Mouse (Mus musculus): ENCODE measurements at regions not wholly inside any gene's neighbourhood (a gene's known extent, or its start where the extent isn't known, plus 50 kb on each side); places are given as distances from the start of the nearest gene placed in this dataset.
"Not testable (repeated sequence)": the region's sequence is repeated elsewhere in the genome, so short reads cannot be mapped to it uniquely, and the experiment has no call there.

GRCm38 (mm10) chr3:149074658-149075487, 84.5 kb upstream of the Adgrl2 start:
- no peak for DNase-seq (ENCODE audit: low spot score in 2 of 2)

- no peak for DNase-seq (ENCODE audit: low spot score in 2 of 2)
Observed at GRCm38 (mm10) chr3:149070201-149070600, 79.8 kb upstream of the Adgrl2 start.

- no peak for DNase-seq (ENCODE audit: low spot score in 2 of 2)
Observed at GRCm38 (mm10) chr3:149069436-149069835, 79.1 kb upstream of the Adgrl2 start.

GRCm38 (mm10) chr3:149068821-149069220, 78.5 kb upstream of the Adgrl2 start:
- DNase-seq (ENCODE audit: low spot score in 2 of 2): no peak

- no peak for DNase-seq (ENCODE audit: low spot score in 2 of 2)
Observed at GRCm38 (mm10) chr3:149067758-149068157, 77.4 kb upstream of the Adgrl2 start.

GRCm38 (mm10) chr3:149055077-149055476, 64.7 kb upstream of the Adgrl2 start:
- no peak for DNase-seq (ENCODE audit: low spot score in 2 of 2)

- DNase-seq (ENCODE audit: low spot score in 2 of 2): not testable (repeated sequence)
Observed at GRCm38 (mm10) chr3:149052295-149052902, 62.0 kb upstream of the Adgrl2 start.

- no peak for DNase-seq (ENCODE audit: low spot score in 2 of 2)
Observed at GRCm38 (mm10) chr3:149045343-149045742, 55.0 kb upstream of the Adgrl2 start.

GRCm38 (mm10) chr3:149043901-149044300, 53.5 kb upstream of the Adgrl2 start:
- no peak for DNase-seq (ENCODE audit: low spot score in 2 of 2)

GRCm38 (mm10) chr3:149042527-149042926, 52.2 kb upstream of the Adgrl2 start:
- DNase-seq (ENCODE audit: low spot score in 2 of 2): no peak

- DNase-seq (ENCODE audit: low spot score in 2 of 2): no peak
Observed at GRCm38 (mm10) chr3:149041188-149041587, 50.8 kb upstream of the Adgrl2 start.
